Mouse (Mus musculus) B cell, adult 2 months (primary cell): Measurements from ENCODE around the gene Gm8126.
"Not testable (repeated sequence)": the region's sequence is repeated elsewhere in the genome, so short reads cannot be mapped to it uniquely, and the experiment has no call there.

Experiments used
- DNase-seq, 2 experiments: peaks; one replicate each; pipeline ENCODE4 v3.0.0; 2022

Gene Gm8126

DNA sequence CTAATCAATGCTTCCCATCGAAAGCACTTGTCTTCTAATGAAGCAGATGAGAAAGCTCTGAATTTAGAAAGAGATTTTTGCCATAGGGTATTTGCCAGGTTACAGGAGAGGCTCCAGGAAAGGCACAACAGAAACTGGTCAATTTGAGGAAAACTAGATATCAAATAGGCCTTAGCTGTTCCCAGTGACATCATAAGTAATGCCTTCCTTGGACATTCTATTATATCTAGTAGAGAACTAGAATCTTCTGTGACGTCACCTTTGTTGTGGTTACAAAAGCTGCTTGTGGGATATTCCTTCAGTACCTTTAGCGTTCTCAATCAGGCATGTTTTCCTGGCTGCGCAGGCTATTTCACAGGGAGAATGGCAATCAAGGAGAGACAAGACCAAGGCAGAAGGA lies at the start of gene Gm8126:
Gm8126 (plus strand) TSS at position 301 of the 400 bp plus-strand sequence.
- not testable (repeated sequence) for DNase-seq

DNA sequence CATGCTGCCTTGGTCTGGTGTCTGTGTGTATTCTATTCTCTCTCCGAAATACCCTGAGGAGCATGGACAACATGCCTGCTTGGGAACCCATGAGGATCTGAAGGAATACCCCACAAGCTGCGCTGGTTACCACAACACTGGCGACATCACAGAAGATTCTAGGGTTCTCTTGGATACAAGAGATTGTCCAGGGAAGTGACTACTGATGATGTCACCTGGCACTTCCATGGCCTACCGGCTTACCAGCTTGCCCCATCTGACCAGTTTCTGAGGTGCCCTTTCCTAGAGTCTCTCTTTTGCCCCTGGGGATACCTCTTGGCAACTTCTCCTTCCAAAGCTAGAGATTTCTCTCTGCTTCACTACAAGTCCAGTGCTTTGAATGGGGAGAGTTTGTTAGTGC lies 23.2 kb upstream of the Gm8126 start, which contains the start of gene Gm8122:
Gm8122 (minus strand) TSS at position 101 of the 400 bp plus-strand sequence.
- DNase-seq: not testable (repeated sequence)

DNA sequence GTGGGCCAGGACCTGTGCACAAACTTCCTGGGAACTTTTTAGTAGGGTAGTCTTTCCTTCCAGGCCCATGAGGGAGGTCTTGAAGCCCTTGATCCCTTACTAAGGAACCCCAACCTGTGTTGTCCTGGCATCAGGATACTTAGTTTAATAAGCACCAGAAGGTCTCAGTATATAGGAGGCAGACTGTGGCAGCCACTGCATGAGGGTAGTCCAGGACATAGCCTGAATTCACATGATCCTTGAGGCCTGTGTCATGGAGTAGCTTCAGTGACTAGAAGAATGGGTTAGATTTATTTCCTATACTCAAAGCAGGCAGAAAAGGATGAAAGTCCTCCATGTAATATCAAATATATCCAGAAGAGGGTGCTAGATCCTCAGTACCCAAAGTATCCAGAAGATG lies 20.7 kb upstream of the Gm8126 start:
- DNase-seq: not testable (repeated sequence)

DNA sequence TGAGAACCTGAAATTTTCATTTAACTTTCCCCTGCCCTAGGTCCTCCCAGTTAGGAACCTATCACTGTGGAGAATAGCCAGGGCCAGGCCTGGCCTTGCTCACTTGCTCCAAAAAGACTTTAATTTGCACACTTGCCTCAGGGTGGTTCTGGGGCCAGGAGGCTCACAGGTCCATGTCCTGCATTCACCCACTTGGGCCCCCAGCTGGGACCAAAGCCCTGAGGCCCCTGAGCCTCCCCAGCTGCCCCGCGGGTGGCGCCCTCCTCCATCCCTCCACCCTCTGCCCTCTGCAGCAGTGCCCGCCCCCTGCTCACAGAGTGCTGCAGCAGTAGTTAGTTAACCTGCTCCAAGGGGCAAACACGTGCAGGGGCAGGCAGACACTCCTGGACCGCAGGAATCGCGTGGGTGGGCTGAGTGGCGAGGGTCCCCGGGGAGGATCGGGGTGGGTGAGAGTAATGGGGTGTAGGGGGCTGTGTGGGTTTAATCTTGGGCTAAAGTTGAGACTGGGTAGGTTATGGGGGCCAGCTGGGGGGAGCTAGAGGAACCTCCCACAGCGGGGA lies 8.8 kb upstream of the Gm8126 start:
- DNase-seq: not testable (repeated sequence)

DNA sequence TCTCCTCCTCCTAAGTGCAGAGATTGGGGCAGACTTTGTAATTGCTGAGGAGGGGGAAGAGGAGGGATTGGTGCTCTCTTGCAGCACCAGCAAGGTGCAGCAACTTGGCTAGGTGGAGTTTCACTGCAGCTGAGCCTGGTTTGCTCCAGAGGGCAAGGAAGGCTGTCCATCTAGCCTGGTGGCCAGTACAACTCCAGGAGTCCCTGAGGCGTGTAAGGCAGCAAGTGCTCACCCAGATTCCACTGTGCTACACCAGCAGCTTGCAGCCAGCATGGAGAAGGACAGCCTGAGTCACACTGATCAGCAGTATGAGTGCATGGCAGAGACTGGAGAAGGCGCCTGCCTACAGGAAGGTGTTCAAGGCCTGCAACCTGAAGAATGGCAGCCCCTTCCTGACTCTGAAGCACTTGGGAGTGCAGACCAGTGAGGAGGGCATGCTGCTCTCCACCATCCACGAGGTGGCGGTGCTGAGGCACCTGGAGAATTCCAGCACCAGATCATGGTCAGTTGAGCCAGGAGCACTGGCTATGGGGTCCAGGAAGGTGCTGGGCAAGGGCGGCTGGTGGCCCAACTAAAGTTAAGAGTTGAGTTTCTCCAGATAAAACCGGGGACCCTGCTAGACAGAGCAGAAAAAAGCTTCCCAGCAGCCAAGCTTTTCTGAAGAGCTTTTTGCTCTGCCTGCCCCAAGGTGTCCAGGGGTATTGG lies 7.7 kb upstream of the Gm8126 start:
- not testable (repeated sequence) for DNase-seq

DNA sequence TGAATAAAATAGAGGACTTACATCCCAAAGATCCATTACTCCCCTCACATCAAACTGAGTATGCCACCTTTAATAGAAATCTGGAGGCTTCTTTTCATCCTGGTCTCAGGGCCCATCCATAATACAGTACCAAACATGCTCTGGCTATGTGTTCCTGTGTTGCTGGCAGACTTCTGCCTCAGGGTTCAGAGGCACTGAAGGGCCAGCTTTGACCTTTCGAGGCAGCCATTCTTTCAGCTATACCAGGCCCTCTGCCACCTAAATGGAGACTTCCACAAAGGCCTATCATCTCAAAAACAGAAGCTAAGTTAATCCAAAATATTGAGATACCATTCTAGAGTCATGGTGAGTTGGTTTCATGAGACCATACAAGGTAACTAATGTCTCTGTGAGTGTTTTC lies 1.9 kb upstream of the Gm8126 start:
- DNase-seq: not testable (repeated sequence)

DNA sequence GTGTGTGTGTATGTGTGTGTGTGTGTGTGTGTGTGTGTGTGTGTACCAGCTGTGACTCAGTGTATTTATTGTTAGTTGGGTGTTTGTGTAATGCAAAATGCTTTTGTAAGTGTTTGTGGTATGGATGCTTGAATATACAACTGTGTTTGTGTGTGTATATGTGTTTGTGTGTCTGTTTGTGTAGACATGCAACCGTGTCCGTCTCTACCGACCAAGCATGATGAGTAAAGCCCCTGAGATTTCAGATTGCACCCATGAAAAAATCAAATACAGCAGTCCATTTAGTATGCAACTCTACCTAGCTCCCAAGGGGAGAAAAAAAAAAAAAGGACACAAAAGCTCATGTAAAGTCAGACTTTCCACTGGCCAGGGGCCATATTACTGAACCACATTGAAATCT lies 5.0 kb downstream of the Gm8126 start:
- not testable (repeated sequence) for DNase-seq

DNA sequence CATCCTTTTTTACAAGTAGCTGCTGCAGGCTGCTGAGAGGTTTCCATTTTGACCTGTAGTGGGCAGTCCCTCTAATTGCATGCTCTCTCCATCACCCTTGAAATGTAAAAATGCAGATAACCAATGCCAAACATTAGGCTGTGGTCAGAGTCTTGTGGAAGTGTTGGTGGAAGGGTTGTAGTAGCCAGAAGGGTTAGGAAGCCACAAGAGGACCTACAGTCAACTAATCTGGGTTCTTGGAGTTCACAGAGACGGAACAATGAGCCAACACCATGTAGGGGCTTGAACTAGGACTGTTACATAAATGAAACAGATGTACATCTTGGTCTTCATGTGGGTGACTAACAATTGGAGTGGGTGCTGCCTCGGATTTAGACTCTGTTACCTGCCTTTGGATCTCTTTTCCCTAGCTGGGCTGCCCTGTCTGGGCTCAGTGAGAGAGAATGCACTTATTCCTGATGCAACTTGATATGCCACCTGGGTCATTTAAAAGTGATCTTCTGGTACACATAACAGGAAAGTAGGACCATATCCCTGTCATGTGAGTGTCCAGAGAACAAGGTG lies 10.2 kb downstream of the Gm8126 start:
- not testable (repeated sequence) for DNase-seq

DNA sequence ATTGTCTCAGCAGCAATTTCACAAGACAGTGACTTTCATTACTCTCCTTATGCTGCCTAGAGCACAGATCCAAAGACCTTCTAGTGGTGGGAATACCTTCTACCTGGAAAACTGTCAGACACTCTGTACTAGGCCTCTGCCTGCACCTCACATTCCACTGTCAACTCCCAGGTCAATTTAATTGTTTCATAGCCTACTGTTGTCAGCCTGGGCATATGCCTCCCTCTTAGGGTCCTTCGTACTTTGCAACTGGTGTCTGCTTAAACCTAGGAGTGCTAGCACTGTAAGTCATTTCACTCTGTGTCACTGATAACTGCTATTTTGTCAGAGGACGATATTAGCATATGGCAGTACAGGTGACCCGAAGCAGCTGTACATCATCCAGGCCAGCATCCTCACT lies 10.8 kb downstream of the Gm8126 start:
- not testable (repeated sequence) for DNase-seq

DNA sequence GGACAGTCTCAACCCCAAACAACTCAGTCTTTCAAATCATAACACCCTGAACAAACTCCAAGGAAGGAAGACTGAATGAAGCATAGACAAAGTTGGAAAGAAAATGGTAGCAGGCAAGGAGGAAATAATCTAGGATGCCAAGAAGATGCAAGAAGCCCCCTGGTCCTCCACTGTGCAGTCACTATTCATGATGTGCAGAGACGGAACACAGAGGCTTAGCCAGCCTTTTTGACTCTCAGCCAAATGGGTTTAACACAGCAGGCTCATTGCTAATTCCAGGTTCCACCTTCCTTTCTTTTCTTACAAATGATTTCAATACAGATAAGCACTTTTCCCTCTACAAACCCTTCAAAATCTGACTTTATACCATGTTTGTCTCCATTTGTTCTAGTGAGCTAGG lies 14.7 kb downstream of the Gm8126 start:
- DNase-seq: not testable (repeated sequence)

DNA sequence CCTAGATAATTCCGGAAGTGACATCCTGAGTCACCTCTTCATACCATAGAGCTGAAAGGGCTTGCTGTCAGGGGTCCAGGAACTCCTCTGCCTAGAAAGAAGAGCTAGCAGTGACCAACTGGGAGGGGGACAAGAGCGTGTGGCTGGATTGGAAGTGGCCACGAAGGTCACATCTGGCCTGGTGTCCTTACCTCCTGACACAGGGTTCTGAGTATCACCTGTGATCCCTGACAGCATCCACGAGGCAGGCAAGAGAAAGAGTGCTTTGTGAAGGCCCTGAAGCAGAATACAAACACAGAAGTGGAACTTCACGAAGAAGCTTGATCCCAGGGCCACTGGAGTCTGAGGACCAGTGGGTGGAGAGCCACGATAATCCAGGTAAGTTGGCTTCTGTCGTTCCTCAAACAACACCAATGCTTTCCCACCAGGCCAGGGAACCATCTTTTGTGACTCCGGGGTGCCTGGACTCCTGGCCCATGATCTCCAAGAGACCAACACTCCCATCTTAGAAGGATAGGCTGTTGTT lies 16.6 kb downstream of the Gm8126 start, which contains the start of gene Gm9732:
Gm9732 (plus strand) TSS at position 51 of the 526 bp plus-strand sequence.
- peak in 1 of 2 experiments; percentile 21 for DNase-seq

DNA sequence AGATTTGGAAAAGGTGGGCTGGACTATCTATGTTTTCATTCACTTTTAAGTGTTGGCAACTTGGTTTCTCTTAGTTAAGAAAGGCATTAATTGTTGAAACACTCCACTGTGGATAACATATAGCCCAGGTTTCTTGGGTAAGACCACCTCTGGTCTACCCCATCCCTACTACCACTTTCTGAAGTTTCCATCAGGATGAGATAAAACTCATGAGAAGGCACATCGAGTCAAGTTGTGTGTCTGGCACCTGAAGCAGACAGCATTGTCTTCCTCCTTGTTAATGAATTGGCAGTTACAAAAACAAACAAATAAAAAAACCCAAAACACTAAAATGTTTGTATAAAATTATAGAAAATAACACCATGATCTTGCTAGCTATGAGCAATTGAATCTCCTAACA lies 17.3 kb downstream of the Gm8126 start:
- DNase-seq: not testable (repeated sequence)

DNA sequence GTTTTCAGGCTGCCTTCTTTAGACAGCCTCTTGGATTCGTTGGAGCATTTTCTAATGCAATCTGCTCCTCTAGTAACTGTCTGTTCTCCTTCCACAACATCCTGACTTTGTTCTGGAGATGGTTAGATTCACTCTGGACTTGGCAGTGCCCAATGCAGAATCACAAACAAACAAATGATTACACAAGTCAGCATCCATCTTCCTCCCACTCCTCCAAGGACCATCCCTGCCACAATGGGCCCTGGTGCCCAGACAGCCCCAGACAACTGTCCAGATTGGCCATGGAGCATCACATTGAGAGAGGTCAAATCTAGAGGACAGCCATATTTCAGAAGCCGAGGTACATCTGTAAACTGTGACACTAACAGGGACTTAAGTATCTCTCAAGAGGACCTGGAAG lies 19.0 kb downstream of the Gm8126 start:
- not testable (repeated sequence) for DNase-seq

DNA sequence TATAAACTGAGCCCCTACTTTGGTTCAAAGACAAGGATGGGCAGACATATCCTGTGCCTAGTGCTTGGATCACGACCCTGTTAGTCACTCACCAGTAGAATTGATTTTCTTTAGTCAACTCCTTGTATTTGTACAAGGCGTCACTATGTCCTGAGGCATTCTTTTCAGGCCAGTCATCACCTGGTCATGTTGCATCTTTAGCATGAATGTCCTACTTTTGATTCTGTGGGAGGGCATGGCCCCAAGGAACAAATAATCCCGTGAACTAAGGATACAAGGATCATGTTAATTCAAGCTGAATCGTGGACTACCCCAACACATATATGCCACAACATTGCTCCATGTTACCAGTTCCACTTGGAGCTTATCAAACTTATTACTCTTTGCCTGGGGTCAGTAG lies 19.7 kb downstream of the Gm8126 start:
- DNase-seq: not testable (repeated sequence)

DNA sequence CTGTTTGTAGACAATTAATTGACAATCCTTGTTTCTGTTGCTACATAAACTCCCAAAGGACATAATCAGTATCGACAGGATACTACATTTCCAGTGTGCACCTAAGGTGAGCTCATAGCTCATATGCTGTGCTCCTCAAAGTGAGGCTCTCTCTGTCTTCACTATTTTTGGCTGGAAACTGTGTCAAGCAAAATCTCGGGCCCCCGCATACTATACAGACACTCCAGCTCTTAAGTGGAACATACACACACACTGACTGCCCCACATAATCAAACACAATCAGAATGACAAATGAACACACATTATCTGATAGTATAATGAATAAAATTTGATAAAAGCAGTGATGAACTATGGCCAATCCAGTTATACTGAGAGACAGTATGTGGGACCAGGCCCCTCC lies 20.2 kb downstream of the Gm8126 start:
- not testable (repeated sequence) for DNase-seq

DNA sequence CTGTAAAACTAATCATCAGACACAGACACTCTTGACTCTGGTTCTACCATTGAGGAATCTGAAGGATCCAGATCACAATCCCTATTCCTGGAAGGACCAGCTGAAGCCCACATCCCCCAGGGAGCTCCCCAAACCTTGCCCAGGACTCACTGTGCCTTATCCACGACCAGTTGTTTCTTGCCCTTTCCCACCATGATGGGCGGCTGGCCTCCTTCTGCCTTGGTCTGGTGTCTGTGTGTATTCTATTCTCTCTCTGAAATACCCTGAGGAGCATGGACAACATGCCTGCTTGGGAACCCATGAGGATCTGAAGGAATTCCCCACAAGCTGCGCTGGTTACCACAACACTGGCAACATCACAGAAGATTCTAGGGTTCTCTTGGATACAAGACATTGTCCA lies 35.1 kb downstream of the Gm8126 start, which contains the start of gene Gm8127:
Gm8127 (minus strand) TSS at position 330 of the 400 bp plus-strand sequence.
- not testable (repeated sequence) for DNase-seq
